Mouse (Mus musculus) stomach, embryonic 14.5 days (tissue): ENCODE measurements at regions not wholly inside any gene's neighbourhood (a gene's known extent, or its start where the extent isn't known, plus 50 kb on each side); places are given as distances from the start of the nearest gene placed in this dataset.

ENCODE experiments used
- ATAC-seq: fragments of 200-750 bp; cut with Nextera tagmentation; 2 replicates; pipeline ENCODE4 v1.8.0; 2017; ENCODE audit warnings: low read depth, moderate TSS enrichment; ENCODE audit not compliant: insufficient number of reproducible peaks, insufficient read depth, low FRiP score
- H3K27ac ChIP-seq: fragments of 300-500 bp; sonication (generic); 2 replicates; pipeline ENCODE4 v1.5.1; 2014; ENCODE audit warnings: mild to moderate bottlenecking, low read length, moderate library complexity, mixed read lengths
- H3K27me3 ChIP-seq: fragments of 300-500 bp; sonication (generic); 2 replicates; pipeline ENCODE4 v1.6.1; 2014; ENCODE audit warnings: low read length, control low read depth, mixed read lengths; ENCODE audit not compliant: control insufficient read depth, insufficient read depth
- H3K36me3 ChIP-seq: fragments of 300-500 bp; sonication (generic); 2 replicates; pipeline ENCODE4 v1.6.1; 2014; ENCODE audit warnings: mild to moderate bottlenecking, control low read depth, low read length, moderate library complexity, mixed read lengths; ENCODE audit not compliant: control insufficient read depth, insufficient read depth
- H3K4me1 ChIP-seq: fragments of 300-500 bp; sonication (generic); 2 replicates; pipeline ENCODE4 v1.6.1; 2014; ENCODE audit warnings: low read length, control low read depth, mixed read lengths; ENCODE audit not compliant: control insufficient read depth, insufficient read depth
- H3K4me2 ChIP-seq: fragments of 300-500 bp; sonication (generic); replicated peaks from 2 replicates; pipeline ENCODE4 v1.6.1; 2014; ENCODE audit warnings: low read depth, low read length, control low read depth
- H3K4me3 ChIP-seq: fragments of 300-500 bp; sonication (generic); 2 replicates; pipeline ENCODE4 v1.5.1; 2014; ENCODE audit warnings: low read depth, low read length, control low read depth
- H3K9ac ChIP-seq: fragments of 300-500 bp; sonication (generic); replicated peaks from 2 replicates; pipeline ENCODE4 v1.6.1; 2014; ENCODE audit warnings: low read depth, mild to moderate bottlenecking, control low read depth, low read length, moderate library complexity, mixed read lengths
- H3K9me3 ChIP-seq: fragments of 300-500 bp; sonication (generic); 2 replicates; pipeline ENCODE4 v1.6.1; 2016; ENCODE audit warnings: low read depth, low read length, control low read depth; ENCODE audit not compliant: control insufficient read depth
- WGBS: fragments of 180-500 bp; shearing (Covaris S2); extraction: QIAGEN DNeasy Blood & Tissue Kit; methylation state at CpG from one replicate; pipeline ENCODE4 v1.1.7; 2014; 5-methylcytosine and 5-hydroxymethylcytosine counted together

- no peaks in the 10 kb centered on the region for H3K4me1 ChIP-seq
- H3K4me3 ChIP-seq, result no peak overlapping the region
- no peaks in the 10 kb centered on the region for H3K9me3 ChIP-seq
- no peaks in the 10 kb centered on the region for H3K36me3 ChIP-seq
- H3K4me2 ChIP-seq, result no peak overlapping the region
- H3K27me3 ChIP-seq, result no peaks in the 10 kb centered on the region
- H3K27ac ChIP-seq, result no peak overlapping the region
- peak; percentile 49; the same call in 1 of the 2 replicates for ATAC-seq
- WGBS, result 43% methylated on average over 9 of the region's 9 CpGs
- no peak overlapping the region for H3K9ac ChIP-seq
Observed at GRCm38 (mm10) chr6:4811181-4811775, 64.2 kb downstream of the Peg10 start.

- WGBS, result 25% methylated on average over 3 of the region's 3 CpGs
- H3K4me2 ChIP-seq, result no peak overlapping the region
- ATAC-seq, result no peak
Observed at GRCm38 (mm10) chr6:4813206-4813605, 66.1 kb downstream of the Peg10 start.

GRCm38 (mm10) chr6:4816856-4817255 is 69.8 kb downstream of the Peg10 start:
- Histone ChIP-seq H3K9ac (no peak overlapping the region), H3K27me3 (no peaks in the 10 kb centered on the region), H3K36me3 (no peaks in the 10 kb centered on the region), H3K27ac (no peak overlapping the region), H3K9me3 (no peaks in the 10 kb centered on the region), H3K4me2 (no peak overlapping the region), H3K4me1 (no peaks in the 10 kb centered on the region), H3K4me3 (no peak overlapping the region)
- 69% methylated on average over 3 of the region's 3 CpGs for WGBS
- no peak for ATAC-seq

More at GRCm38 (mm10) chr6:4813206-4813605, 66.1 kb downstream of the Peg10 start:
- no peaks in the 10 kb centered on the region for H3K27me3 ChIP-seq
- no peaks in the 10 kb centered on the region for H3K4me1 ChIP-seq
- no peak overlapping the region for H3K27ac ChIP-seq
- no peaks in the 10 kb centered on the region for H3K9me3 ChIP-seq
- H3K9ac ChIP-seq, result no peak overlapping the region
- no peaks in the 10 kb centered on the region for H3K36me3 ChIP-seq
- H3K4me3 ChIP-seq, result no peak overlapping the region

GRCm38 (mm10) chr6:4841241-4841640 is 61.5 kb upstream of the Ppp1r9a start:
- no peaks in the 10 kb centered on the region for H3K9me3 ChIP-seq
- H3K27me3 ChIP-seq, result no peaks in the 10 kb centered on the region
- no peaks in the 10 kb centered on the region for H3K36me3 ChIP-seq
- H3K27ac ChIP-seq, result no peak overlapping the region
- no peak for ATAC-seq
- no peak overlapping the region for H3K9ac ChIP-seq
- H3K4me2 ChIP-seq, result no peak overlapping the region
- no peaks in the 10 kb centered on the region for H3K4me1 ChIP-seq
- no peak overlapping the region for H3K4me3 ChIP-seq
- WGBS, result 57% methylated on average over 1 of the region's 1 CpGs

GRCm38 (mm10) chr6:4849747-4850146 is 53.0 kb upstream of the Ppp1r9a start:
- Histone ChIP-seq H3K36me3 (no peaks in the 10 kb centered on the region), H3K4me1 (no peaks in the 10 kb centered on the region), H3K9ac (no peak overlapping the region), H3K9me3 (no peaks in the 10 kb centered on the region), H3K4me3 (no peak overlapping the region), H3K27ac (no peak overlapping the region), H3K4me2 (no peak overlapping the region), H3K27me3 (no peaks in the 10 kb centered on the region)
- WGBS, result 62% methylated on average over 3 of the region's 3 CpGs
- ATAC-seq, result no peak

- Histone ChIP-seq H3K36me3 (no peaks in the 10 kb centered on the region), H3K9me3 (no peaks in the 10 kb centered on the region), H3K27ac (no peak overlapping the region), H3K9ac (no peak overlapping the region), H3K27me3 (no peaks in the 10 kb centered on the region), H3K4me3 (no peak overlapping the region), H3K4me1 (no peaks in the 10 kb centered on the region), H3K4me2 (no peak overlapping the region)
- ATAC-seq, result no peak
- WGBS, result 55% methylated on average over 5 of the region's 5 CpGs
Observed at GRCm38 (mm10) chr6:4851040-4851439, 51.7 kb upstream of the Ppp1r9a start.
